Mouse (Mus musculus): Measurements from ENCODE around the gene Hsd17b1.

- no peak for TF ChIP-seq USF1 (IDR thresholded peaks at IDR 0.05; ENCODE audit: low read depth, low read length)
- TF ChIP-seq EP300 (IDR thresholded peaks at IDR 0.05; ENCODE audit: low read depth in 1 of 2, low read length in 2 of 2) = no peak
- TF ChIP-seq CTCF (IDR thresholded peaks at IDR 0.05 in 2 of 3, conservative IDR thresholded peaks at IDR 0.05 in 1 of 3; ENCODE audit: control insufficient read depth in 1 of 3, insufficient read depth in 1 of 3, low read depth in 2 of 3, low read length in 3 of 3, poor library complexity in 1 of 3, severe bottlenecking in 1 of 3) = no peak
- no peak for TF ChIP-seq TAL1 (IDR thresholded peaks at IDR 0.05; ENCODE audit: low read length)
- TF ChIP-seq GATA1 (IDR thresholded peaks at IDR 0.05; ENCODE audit: low read depth, low read length) = no peak
- TF ChIP-seq POLR2A (IDR thresholded peaks at IDR 0.05; ENCODE audit: control insufficient read depth in 1 of 2, insufficient read depth in 1 of 2, low read depth in 1 of 2, low read length in 2 of 2, poor library complexity in 1 of 2) = no peak
- TF ChIP-seq ZMIZ1 (IDR thresholded peaks at IDR 0.05; ENCODE audit: low read depth, low read length) = no peak
- TF ChIP-seq CHD1 (IDR thresholded peaks at IDR 0.05; ENCODE audit: low read depth, low read length) = no peak
- TF ChIP-seq SIN3A (IDR thresholded peaks at IDR 0.05; ENCODE audit: low read length) = no peak
- no peak for TF ChIP-seq JUND (IDR thresholded peaks at IDR 0.05; ENCODE audit: low read depth, low read length)
- TF ChIP-seq NELFE (IDR thresholded peaks at IDR 0.05; ENCODE audit: low read depth, low read length) = no peak
- TF ChIP-seq E2F4 (IDR thresholded peaks at IDR 0.05; ENCODE audit: borderline replicate concordance, low read depth, low read length) = no peak
Observed at GRCm38 (mm10) chr11:101062971-101063675, 15.1 kb upstream of the Hsd17b1 start.

Measured in MEL (cell line).